Mouse (Mus musculus): ENCODE measurements around the gene Ptrh2.

Ptrh2 gene

DNA sequence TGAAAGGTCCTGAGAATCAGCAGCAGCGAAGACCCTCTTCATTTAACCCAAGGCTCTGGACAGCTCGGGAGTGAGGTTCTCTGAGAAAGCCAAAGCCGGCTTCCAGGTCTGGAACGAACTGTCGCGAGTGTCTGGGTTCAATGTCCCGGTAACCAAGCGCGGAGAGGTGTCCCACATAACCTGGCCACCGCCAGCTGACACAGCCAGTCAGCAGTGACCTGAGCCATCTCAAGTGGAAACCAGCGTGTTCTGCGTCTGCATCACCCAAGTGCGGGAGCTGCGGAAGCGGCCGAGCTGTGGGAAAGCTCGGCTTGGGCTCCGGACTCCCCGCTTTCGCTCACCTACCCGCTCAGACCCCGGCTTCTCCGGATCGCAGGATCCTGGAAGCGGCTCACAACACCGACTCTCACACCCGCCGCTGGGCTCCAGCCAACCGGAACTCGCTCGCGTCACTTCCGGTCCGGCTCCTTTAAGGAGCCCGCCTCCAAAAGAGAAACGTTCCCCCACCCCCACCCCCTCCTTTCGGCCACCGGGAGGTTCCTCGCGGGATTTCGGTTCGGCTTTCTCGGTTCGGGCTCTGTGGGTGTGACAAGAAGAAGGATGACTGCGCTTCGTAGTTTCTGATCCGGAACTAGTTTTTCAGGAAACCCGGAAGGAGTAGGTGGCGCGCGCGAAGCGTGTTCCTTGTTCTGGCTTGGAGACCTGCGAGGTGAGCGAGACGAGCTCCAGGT, at the start of gene Ptrh2, which contains the start of gene Vmp1:
Gene Ptrh2 (plus strand): TSS at position 591 of the 731 bp plus-strand sequence.
Gene Vmp1 (minus strand): TSS at position 442 of the 731 bp plus-strand sequence.
- DNase-seq (ENCODE audit: low read depth, low spot score) = peak; percentile 99

DNA sequence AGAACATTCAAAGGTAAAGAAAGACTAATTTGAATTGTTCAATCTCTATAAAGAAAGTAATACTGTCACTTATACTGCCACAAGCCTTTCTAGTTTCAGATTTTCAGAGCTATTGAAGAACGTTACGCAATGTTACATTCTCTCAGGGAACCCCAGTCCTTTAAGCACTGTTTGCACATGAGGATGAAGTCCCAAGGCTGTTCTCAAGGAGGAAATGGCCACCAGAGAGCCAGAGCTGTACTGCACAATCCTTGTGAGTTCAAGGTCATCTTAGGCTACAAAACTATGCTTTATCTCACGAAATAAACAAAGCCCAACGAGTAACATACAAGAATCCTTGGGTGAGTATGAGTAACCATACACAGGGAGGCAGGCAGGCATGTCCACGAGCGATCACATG, 49.4 kb upstream of the Ptrh2 start:
- DNase-seq (ENCODE audit: low read depth, low spot score) = no peak

DNA sequence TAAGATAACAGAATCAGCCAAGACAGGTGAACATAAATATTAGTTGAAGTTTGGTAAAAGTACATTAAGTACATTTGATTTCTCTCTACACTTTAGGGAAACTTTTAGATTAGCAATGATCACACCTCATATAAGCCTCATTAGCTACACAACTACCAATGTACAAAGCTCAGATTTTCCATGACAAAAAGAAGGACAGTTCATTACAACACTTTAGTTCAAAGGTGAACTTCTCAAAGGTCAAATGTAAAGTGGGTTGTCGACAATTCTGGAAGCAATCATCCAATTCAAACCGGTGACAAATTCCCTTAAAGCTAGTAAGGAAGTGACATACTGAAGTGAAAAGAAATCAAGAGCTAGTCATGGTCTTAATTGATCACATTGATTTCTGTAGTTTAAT, 46.1 kb upstream of the Ptrh2 start:
- peak; percentile 13 for DNase-seq (ENCODE audit: low read depth, low spot score)

DNA sequence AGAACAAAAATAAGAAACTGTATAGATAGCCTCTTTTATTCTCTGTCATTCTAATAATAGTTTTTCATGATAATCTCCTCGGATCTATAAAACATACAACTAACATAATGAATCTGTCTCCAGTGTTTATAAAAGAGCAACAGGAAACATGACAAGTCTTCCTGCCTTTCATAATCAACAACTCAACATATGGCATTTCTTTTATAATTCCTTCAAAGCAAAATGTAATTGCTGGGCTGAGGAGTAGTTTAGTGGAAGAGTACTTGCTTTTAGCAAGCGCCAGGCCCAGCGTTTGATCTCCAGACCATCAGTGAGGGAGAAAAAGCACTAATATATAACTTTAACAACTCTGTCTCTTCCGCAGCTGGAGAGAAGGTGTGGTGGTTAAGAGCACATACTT, 42.1 kb upstream of the Ptrh2 start:
- no peak for DNase-seq (ENCODE audit: low read depth, low spot score)

DNA sequence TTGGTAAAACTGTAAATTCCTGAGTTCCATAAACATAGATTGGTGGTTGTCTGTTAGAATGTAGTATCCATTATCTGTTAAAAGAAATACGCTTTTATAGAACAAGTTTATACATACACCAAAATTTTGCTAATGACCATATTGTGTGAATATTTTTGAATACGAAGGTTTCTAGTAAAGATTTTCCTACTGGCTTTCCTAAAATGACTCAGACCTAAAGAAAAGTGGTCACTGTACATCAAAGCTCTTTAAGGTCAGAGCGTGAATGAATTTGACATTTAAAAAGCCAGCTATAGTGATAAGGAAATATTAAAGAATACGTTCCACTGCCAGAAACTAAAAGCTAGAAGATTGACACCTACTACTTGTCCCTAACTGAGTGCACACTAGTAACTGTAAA, 39.2 kb upstream of the Ptrh2 start:
- no peak for DNase-seq (ENCODE audit: low read depth, low spot score)

DNA sequence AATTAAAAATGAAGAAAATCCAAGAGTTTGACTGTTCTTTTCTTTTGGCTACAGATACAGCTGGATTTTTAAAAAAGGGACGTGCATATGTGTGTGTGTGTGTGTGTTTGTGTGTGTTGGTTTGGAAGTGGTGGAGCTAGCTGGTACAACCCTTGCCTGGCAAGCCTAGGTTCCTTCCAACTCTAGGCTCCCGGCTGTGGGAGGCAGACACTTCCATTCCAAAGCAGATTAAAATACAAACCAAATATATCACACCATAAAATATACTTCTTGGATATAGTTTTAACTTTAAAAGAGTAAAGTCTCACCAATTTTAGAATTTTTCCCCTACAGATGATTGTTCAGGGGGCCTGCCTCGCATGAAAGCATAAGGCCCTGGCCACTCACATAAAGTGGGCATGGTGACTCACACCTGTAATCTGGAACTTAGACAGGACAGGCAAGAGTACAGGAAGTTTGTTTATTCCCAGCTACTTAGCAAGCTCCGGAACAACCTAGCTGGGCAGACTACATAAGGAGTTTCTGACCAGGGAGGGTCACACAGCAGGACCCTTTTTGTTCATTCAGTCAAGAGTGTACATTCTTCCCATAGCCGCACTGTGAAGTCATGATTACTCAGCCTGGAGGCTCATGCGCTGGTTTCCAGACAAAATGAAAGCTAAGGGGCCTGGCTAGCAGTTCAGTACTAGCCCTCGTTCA, 37.5 kb upstream of the Ptrh2 start:
- DNase-seq (ENCODE audit: low read depth, low spot score) = peak; percentile 59

DNA sequence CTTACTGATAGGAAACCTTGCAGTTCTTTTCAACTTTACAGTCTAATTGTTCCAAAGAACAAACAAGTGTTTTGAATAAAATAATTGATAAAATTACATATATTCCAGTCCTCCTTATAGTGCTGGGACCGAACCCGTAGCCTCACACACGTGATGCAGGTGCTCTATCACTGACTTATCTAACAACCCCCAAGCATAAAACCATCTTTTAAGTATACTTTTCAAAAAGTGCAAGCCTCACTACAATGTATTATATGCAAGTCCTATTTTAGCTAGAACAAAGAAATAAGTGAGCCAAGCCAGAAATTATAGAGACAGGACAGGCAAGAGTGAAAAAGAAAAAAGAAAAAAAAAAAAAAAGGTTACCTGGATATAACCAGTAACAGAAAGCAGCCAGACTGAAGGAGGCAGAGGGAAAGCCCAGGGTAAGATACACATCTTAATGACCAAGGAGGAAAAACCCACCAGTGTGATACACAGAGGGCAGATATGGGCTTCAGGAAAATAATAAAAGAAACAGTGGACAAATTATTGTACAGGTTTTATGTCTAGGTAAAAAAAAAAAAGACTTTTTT, 36.8 kb upstream of the Ptrh2 start:
- no peak for DNase-seq (ENCODE audit: low read depth, low spot score)

DNA sequence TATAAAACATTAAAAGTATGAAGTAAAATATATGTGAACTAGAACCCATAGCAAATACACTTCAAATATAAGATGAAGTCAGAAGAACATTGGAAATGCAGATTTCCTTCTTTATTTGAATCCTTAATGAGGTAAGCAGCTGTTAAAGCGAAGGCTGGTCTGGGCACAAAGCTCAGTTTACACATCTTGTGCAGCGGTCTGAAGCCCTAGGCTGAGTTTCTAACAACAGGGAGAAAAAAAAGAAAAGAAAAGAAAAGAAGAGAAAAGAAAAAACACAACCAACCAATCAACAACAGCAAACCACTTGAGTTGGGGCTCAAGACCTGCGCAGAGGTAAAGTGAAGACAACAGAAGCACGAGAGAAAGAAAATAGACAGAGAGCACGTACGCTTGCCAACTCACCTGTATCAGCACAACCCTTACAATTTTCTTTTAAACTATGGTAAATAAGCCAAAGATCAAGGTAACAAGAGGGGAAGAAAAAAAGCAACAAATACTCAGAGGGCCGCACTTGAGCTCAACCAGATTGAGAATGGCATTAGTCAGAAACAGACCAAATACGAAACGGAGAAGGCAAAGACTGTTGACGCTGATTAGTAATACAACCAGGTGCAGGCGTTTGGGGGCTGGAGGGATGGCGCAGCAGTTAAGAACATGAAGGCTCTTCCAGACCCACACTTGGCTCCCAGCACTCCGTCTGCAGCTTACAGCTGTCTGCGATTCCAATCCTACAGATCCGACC, 35.9 kb upstream of the Ptrh2 start:
- DNase-seq (ENCODE audit: low read depth, low spot score) = no peak

DNA sequence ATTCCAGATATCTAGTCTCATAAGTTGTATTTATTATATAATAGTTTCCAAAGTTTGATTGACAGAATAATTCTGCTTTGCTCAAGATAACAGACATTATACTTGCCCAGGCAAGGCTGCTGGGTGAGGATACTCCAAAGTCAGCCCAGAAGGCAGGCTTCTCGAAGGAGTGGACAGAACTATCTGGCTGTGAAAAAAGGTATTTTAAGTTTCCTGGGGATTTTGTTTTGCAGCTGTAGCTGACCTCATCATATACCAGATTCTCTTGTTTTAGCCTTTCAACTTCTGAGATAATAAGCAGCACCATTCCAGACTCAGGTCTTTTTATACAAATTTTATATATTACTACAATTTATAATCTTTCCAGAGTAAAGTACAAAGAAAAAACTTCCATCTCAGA, 34.2 kb upstream of the Ptrh2 start:
- DNase-seq (ENCODE audit: low read depth, low spot score) = no peak

DNA sequence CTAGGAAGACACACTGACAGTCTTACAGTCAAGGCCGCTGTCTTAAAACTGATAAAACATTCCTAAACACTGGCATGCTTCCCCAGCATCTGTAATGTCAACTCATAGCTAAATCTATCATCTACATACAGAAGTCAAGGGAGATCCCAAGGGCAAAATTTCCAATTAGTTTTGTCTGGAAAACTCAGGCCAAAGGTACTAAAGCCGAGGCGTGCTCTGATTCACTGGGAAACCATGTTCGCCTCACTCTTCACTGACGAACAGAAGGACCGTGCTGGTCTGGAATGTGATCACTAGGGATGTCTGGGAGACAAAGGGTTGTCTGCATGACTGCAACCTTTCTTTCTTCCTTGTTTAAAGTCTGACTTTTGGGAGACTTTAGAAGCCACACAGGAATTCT, 33.1 kb upstream of the Ptrh2 start:
- no peak for DNase-seq (ENCODE audit: low read depth, low spot score)

DNA sequence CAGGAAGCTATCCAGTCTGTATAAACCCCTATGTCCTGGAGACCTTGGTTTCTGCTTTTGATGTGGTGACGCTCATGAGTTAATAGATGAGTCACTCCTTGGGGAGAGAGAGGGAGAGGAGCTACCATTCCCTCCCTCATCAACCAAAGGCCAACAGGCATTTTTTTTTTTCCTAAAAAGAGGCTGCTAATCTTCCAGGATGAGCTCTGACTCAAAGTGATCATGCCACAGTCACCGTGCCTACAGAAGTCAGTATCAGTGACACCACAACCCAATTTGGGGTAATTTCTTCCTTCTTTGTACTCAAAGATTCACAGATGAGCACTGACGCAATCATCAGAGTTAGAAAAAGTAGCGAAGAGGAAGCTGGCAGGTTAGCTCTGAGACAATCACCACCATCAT, 31.2 kb upstream of the Ptrh2 start:
- DNase-seq (ENCODE audit: low read depth, low spot score) = no peak

DNA sequence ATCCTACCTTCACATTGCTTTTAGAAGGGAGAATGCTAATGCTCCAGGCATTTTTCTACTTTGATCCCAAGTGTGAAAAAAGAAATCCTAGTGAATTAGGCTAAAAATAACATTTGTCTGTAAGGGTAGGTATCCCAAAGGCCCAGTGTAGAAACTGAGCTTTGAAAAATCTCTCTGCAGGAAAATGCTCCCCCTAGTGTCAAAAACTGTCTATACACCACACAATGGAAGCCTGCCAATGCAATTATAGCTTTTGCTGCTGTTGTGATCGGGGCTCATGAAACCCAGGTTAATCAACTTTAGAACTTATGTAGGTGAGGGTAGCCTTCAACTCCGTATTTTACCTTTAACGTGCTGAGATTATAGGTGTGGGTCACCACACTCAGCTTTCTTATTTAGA, 30.3 kb upstream of the Ptrh2 start:
- DNase-seq (ENCODE audit: low read depth, low spot score) = peak; percentile 69

DNA sequence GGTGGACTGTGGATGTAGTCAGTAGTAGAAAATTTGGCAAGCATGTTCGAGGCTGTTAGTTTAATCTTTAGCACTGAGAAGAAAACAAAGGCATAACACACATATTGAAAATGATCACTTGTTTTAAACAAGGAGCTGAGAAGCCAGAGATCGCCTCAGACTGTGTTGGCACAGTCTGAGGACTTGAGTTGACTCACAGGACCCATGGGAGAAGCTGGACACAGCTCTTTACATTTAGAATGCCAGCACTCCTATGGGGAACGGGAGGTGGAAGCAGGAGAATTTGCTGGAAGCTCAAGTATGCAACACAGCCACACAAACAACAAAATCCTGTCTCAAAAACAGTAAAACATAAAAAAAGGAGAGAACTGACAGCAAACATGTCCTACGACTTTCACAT, 29.7 kb upstream of the Ptrh2 start:
- no peak for DNase-seq (ENCODE audit: low read depth, low spot score)

DNA sequence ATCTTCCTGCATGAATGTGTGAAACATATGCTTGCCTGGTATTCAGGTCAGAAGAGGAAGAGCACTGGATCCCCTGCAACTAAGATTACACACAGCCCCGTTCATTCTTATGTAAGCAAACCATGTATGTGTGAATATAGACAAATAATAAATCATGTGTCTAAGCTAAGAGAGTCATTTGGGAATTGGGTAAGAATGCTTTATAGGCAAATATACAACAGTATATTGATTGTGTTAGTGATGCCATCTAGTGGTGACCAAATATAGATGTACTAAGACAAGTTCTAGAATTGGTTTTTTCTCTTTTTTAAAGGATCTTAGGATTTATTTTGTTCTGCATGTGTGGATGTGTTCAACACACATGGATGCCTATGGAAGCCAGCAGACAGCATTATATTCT, 28.1 kb upstream of the Ptrh2 start:
- DNase-seq (ENCODE audit: low read depth, low spot score) = peak; percentile 28

DNA sequence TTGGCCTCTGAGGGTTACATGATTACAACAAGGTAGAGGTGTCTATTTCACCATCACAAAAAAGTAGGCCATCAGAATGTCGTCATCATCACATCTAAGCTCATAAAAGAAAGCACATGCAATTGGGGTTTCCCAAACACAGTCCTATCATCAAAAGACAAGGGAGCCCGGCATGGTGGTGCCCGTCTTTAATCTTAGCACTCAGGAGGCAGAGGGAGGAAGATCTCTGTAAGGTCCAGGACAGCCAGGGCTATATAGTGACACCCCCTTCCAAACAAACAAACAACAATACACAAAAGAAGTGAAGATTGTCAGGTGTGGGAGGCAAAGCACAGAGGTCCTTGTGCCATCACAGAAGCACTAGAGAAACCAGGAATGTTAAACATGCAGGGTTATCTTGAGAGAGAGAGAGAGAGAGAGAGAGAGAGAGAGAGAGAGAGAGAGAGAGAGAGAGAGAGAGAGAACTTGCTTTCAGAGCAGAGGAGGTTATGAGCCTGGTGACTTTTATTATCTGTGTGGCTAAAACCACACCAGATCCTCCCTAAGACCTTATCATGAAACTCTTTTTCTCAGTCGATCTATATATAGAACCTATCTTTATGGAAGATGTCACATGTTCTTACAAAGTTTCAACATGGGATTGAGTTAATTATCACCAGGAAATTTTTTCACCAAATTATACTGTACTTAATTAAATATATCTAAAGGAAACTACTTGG, 26.8 kb upstream of the Ptrh2 start:
- DNase-seq (ENCODE audit: low read depth, low spot score) = no peak

DNA sequence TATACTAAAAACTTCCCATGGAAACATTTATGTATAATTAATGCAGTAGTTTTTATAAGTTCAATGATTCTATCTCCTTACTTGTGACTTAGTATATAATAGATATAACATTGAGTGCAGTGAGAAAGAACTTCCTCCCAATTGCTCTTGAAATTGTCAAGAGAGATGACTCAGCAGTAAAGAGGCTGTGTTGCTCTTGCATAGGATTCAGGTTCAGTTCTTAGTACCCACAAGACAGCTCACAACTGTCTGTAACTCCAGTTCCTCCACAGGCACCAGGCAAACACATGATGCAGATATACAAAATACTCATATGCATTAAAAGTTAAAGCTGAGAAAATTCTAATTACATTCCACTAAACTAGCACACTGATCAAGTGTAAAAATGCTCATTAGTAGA, 25.9 kb upstream of the Ptrh2 start:
- no peak for DNase-seq (ENCODE audit: low read depth, low spot score)

DNA sequence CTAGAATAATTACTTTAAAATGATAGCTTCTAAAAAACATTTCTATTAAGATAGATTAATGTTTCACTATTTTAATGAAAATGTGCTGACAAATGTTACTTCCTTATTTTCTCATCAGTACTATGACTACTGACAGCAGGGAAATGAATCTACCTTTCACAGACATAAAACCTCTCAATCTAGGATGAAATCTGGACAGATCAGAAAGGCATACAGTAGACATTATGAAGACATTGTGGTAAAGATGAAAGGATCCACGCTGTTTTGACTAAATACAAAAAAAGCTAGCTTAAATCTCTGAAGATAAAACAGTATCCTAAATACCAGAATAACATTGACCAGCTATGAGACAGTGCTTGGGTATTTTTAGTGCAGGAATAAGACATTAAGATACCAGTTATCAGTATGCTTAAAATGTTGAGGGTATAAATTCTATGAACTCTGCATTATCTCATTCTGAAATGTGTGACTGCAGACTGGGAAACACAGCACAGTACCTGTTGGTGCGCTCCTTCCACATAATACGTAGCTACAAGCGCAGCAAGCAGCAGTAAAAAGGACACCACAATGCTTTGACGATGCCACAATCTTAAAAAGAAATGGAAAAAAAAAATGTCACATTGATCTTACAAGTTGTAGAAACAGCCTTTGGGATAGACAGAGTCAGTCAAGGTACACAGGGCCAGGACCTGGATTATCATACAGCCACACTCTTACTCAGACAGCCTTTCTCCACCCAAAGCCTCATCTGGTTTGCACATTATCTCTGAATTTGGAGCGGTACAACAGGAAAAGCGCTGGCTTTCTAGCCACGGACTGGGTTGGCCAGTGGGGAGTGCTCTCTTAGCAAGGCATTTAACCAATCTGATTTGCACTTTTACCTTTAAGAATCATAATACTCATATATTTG, 20.5 kb upstream of the Ptrh2 start:
- DNase-seq (ENCODE audit: low read depth, low spot score) = no peak

DNA sequence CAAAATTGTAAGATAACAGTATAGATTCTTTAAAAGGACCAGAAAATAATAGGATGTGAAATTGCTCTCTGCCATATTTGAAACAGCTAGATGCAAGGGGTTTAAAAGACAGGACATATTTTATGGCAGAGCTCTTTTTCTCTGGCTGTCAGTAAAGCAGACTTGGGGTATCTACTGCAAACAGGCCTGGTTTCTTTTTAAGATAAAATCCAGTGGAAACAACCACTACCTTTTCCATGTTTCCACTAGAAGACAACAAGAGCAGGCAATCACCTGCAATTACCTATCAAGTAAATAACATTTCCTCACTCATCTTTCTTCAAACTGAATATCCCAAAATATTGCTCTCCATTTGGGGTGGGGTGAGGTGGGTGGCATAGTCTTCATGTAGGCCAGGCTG, 19.8 kb upstream of the Ptrh2 start:
- no peak for DNase-seq (ENCODE audit: low read depth, low spot score)

DNA sequence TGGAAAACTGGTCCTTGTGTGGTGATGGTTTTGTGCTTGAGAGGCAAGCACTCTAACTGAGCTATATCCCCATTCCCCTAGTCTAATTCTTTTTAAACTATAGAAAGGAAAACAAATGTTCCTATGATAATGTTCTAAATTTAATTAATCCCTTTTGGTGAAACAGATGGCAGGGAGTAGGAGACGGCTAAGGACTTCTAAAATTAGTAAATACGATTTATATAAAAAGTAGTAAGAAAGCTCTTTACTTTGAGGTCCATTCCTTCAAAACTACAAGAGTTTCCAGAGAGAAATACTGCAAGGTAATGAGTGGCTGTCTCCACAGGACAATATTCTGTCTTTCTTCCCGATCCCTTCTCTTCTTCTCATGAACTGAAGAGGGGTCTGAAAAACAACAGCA, 19.4 kb upstream of the Ptrh2 start:
- DNase-seq (ENCODE audit: low read depth, low spot score) = no peak

DNA sequence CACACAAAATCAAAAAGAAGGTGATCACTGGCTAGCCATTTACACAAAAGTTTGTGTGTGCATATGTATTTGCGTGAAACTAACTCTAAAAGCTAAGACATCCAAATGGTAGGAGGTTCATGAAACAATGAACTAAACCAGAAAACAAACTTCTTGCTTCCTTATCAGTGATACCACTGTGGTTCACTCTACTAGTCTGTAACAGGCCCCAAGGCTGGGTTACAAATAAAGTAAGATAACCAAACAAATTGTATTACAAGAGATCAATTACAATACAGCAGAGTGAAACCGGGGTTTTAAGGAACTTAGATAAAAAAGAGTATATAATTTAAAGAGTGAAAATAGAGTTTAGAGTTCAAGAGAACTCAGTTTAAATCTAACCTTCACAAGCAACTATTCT, 16.2 kb upstream of the Ptrh2 start:
- no peak for DNase-seq (ENCODE audit: low read depth, low spot score)

DNA sequence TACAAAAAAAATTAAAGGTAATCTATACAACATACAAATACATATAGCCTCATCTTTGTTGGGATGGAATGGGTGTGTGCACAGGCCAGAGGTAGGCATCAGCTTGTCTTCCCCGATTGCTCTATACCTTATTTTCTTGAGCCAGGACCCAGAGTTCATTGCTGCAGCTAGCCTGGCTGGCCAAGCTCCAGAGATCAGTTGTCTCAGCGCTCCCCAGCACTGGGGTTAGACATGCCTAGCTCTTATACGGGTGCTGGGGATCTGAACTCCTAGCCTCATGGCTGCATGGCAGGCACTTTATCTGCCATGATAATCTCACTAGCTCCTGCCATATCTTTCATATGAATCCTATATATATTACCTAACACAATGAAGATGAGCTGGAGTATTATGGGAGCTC, 15.6 kb upstream of the Ptrh2 start:
- DNase-seq (ENCODE audit: low read depth, low spot score) = no peak

Measured in ZHBTc4 (cell line).